Mouse (Mus musculus) adrenal gland, postnatal 0 days (tissue): ENCODE results near the gene Fam92a. TPM values are rescaled to one million over a fixed set of nuclear protein-coding genes. Genes with fewer than 3 reads are reported as not detected.

Experiments
- polyA plus RNA-seq: library from polyadenylated mRNA; unstranded; fragments of >200 nt; fragmentation: Nextera tagmentation; extraction: Ambion mirVana; gene quantifications from 2 replicates; pipeline ENCODE4 v1.2.1, GENCODE M21; 2015

The Fam92a gene
- 121 and 151 TPM in 2 replicates for polyA plus RNA-seq

DNA sequence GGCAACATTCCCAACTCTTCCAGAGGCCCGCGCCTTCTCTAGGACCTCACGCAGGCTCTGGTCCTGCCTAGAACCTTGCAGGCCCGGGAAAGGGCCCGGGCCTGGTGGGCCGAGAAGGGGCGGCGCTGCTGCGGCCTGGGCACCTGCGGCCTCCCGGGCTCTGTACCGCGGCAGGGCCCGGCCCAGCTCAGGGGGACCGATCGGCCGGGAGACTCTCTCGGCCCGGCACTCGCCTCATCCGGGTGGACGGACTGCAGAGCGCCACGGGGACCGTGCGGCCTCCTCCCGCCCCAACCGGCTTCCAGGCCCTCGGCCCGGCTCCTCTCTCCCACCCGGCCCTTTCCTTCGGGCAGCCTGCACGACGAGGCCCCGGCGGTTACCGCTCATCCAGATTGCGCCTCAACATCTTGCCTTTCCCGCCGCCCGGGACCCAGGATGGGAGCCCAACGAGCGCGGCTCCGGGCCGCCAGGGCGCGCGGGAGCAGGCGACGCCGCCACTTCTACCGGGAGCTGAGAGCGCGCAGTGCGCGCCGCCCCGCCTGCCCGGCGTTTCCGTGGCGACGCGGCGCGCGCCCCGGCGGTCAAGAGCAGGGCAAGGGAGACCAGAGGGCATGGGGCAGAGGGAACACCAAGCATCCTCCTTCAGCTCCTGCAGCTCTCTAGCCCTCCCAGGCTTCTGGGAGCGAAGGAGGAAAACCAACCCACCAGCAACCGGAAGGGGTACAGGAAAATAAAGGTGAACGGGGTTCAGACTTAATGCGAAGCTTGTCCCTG is at the start of gene Fam92a:
Fam92a (minus strand) TSS at position 698 of the 774 bp plus-strand sequence.

DNA sequence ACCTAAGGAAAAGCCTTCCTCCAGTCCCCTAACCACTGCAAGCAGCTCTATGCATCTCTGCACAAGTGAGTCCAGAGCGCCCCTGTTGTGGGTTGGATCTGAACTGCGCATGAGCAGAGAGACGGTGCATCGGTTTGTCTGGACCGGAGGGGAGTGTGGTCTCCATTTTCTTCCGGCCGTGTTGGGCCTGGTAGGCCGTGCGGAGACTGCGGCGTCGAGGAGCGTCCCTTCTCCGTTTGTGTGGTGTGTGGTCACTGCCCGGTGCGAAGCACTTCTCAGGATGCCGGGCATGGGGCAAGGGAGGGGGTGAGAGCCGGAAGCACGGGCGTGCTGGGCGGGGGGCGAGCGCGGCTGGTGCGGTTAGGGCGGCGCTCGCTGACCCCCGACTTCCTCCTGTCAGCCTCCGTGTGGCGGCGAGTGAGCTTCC is 31.7 kb downstream of the Fam92a start, which contains the start of gene Rbm12b1:
Rbm12b1 (plus strand) TSS at position 124 of the 427 bp plus-strand sequence.

Other genes starting within 250 kb of the Fam92a start
- gene Gm10604, start 190.8 kb downstream of the Fam92a start, polyA plus RNA-seq: 0.25 and 0.29 TPM in 2 replicates
- 5.0 and 5.6 TPM in 2 replicates for gene Rbm12b2, start 82.6 kb downstream of the Fam92a start, polyA plus RNA-seq
- 3.4 and 4.3 TPM in 2 replicates for gene Rbm12b1, start 31.8 kb downstream of the Fam92a start, polyA plus RNA-seq